Mouse (Mus musculus): Measurements from ENCODE around the gene Itgb3bp.

DNA sequence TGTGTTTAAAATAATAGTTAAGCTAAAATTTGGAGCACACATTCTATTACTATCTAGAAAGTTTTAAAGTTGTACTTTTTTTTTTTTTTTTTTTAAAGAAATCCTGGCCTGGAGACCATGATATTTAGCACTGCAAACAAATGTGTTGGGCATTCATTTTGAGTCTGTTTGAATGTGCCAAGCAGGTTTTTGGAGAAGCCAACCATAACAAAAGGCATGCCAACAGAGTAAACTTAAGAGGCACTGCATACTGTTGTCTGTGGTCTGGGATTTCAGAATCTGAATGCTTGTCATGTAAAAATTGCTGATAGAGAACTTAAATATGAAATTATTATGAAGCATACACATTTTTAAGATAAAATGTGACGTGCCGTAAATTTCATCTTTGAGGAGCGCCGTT is 27.6 kb upstream of the Itgb3bp start:
- no peak for TF ChIP-seq EP300 (IDR thresholded peaks at IDR 0.05; ENCODE audit: low read depth)
- TF ChIP-seq CTCF (IDR thresholded peaks at IDR 0.05; ENCODE audit: low read depth): no peak
